Mouse (Mus musculus) MEL (cell line): ENCODE results near the gene Mrpl38. TPM values are rescaled to one million over a fixed set of nuclear protein-coding genes. Genes with fewer than 3 reads are reported as not detected.
A peak's percentile ranks its signal among the peaks of the same experiment; 100 is the strongest.

Experiments used
- DNase-seq: peaks from one replicate; pipeline ENCODE4 v3.0.0; 2011; ENCODE audit warnings: low read depth, low spot score
- H3K27ac ChIP-seq: 2 replicates; pipeline ENCODE4 v1.5.1; 2012; ENCODE audit warnings: low read depth, mild to moderate bottlenecking, control low read depth, low read length, moderate library complexity; ENCODE audit not compliant: control insufficient read depth
- H3K27me3 ChIP-seq, 2 experiments: fragments of 150-350 bp in 1 of 2; sonication (generic) in 1 of 2; 2 replicates each; pipeline ENCODE4 v1.6.1; 2012; ENCODE audit warnings: low read length in 2 of 2, mild to moderate bottlenecking in 2 of 2, improper control_type of control experiment in 1 of 2, moderate library complexity in 1 of 2; ENCODE audit not compliant: insufficient read depth in 2 of 2, control insufficient read depth in 1 of 2
- H3K36me3 ChIP-seq, 2 experiments: 2 replicates each; pipeline ENCODE4 v1.6.1; 2012 to 2014; ENCODE audit warnings: low read length in 2 of 2, improper control_type of control experiment in 1 of 2, inconsistent platforms in 1 of 2, mild to moderate bottlenecking in 1 of 2; ENCODE audit not compliant: insufficient read depth in 2 of 2, control insufficient read depth in 1 of 2
- H3K4me1 ChIP-seq, 2 experiments: fragments of 150-350 bp in 1 of 2; sonication (generic) in 1 of 2; 2 replicates each; pipeline ENCODE4 v1.6.1; 2012; ENCODE audit warnings: low read length in 2 of 2, improper control_type of control experiment in 1 of 2, mild to moderate bottlenecking in 1 of 2; ENCODE audit not compliant: insufficient read depth in 2 of 2, control insufficient read depth in 1 of 2
- H3K4me3 ChIP-seq, 2 experiments: fragments of 150-350 bp in 1 of 2; sonication (generic) in 1 of 2; 2 replicates each; pipeline ENCODE4 v1.5.1; 2012; ENCODE audit warnings: low read depth in 2 of 2, low read length in 2 of 2, mild to moderate bottlenecking in 2 of 2, moderate library complexity in 2 of 2, control low read depth in 1 of 2, improper control_type of control experiment in 1 of 2; ENCODE audit not compliant: control insufficient read depth in 1 of 2, insufficient read depth in 1 of 2
- H3K79me2 ChIP-seq: 2 replicates; pipeline ENCODE4 v1.6.1; 2012; ENCODE audit warnings: mild to moderate bottlenecking, low read length, moderate library complexity; ENCODE audit not compliant: control insufficient read depth, poor library complexity, insufficient read depth
- H3K9ac ChIP-seq: 2 replicates; pipeline ENCODE4 v1.6.1; 2012; ENCODE audit warnings: low read depth, mild to moderate bottlenecking, control low read depth, low read length, moderate library complexity; ENCODE audit not compliant: control insufficient read depth, poor library complexity, severe bottlenecking
- H3K9me3 ChIP-seq: fragments of 150-350 bp; sonication (generic); replicated peaks from 2 replicates; pipeline ENCODE4 v1.6.1; 2012; ENCODE audit warnings: mild to moderate bottlenecking, low read length, improper control_type of control experiment, moderate library complexity; ENCODE audit not compliant: insufficient read depth
- CHD1 ChIP-seq: IDR thresholded peaks from 2 replicates; pipeline ENCODE4 v1.6.1; 2012; ENCODE audit warnings: low read depth, mild to moderate bottlenecking, inconsistent platforms, low read length, improper control_type of control experiment
- CHD2 ChIP-seq: IDR thresholded peaks from 2 replicates; pipeline ENCODE4 v1.6.1; 2011; ENCODE audit warnings: low read length, improper control_type of control experiment
- E2F4 ChIP-seq: IDR thresholded peaks from 2 replicates; pipeline ENCODE4 v1.6.1; 2011; ENCODE audit warnings: low read depth, low read length, improper control_type of control experiment, borderline replicate concordance
- ELF1 ChIP-seq: IDR thresholded peaks from 2 replicates; pipeline ENCODE4 v1.6.1; 2014; ENCODE audit warnings: low read depth, mild to moderate bottlenecking, inconsistent platforms, low read length, improper control_type of control experiment, moderate library complexity
- ETS1 ChIP-seq: IDR thresholded peaks from 2 replicates; pipeline ENCODE4 v1.6.1; 2012; ENCODE audit warnings: low read depth, mild to moderate bottlenecking, inconsistent platforms, low read length, improper control_type of control experiment, moderate library complexity
- GABPA ChIP-seq: IDR thresholded peaks from 2 replicates; pipeline ENCODE4 v1.6.1; 2012; ENCODE audit warnings: low read depth, mild to moderate bottlenecking, inconsistent platforms, low read length, improper control_type of control experiment, moderate library complexity
- GATA1 ChIP-seq: IDR thresholded peaks from 2 replicates; pipeline ENCODE4 v1.6.1; 2011; ENCODE audit warnings: low read depth, low read length, improper control_type of control experiment
- HCFC1 ChIP-seq: IDR thresholded peaks from 2 replicates; pipeline ENCODE4 v1.6.1; 2012; ENCODE audit warnings: low read depth, mild to moderate bottlenecking, inconsistent platforms, low read length, improper control_type of control experiment, moderate library complexity
- JUND ChIP-seq: IDR thresholded peaks from 2 replicates; pipeline ENCODE4 v1.6.1; 2011; ENCODE audit warnings: low read depth, mild to moderate bottlenecking, improper control_type of control experiment, low read length
- KAT2A ChIP-seq: conservative IDR thresholded peaks from 2 replicates; pipeline ENCODE4 v1.6.1; 2012; ENCODE audit warnings: low read depth, low read length, improper control_type of control experiment, inconsistent platforms
- MAFK ChIP-seq: IDR thresholded peaks from 2 replicates; pipeline ENCODE4 v1.6.1; 2011; ENCODE audit warnings: low read depth, mild to moderate bottlenecking, low read length, improper control_type of control experiment, borderline replicate concordance
- MAX ChIP-seq: IDR thresholded peaks from 2 replicates; pipeline ENCODE4 v1.6.1; 2011; ENCODE audit warnings: low read length, improper control_type of control experiment
- MAZ ChIP-seq: IDR thresholded peaks from 2 replicates; pipeline ENCODE4 v1.6.1; 2012; ENCODE audit warnings: low read depth, mild to moderate bottlenecking, inconsistent platforms, low read length, improper control_type of control experiment
- MEF2A ChIP-seq: IDR thresholded peaks from 2 replicates; pipeline ENCODE4 v1.6.1; 2014; ENCODE audit warnings: low read depth, mild to moderate bottlenecking, inconsistent platforms, low read length, improper control_type of control experiment; ENCODE audit not compliant: poor library complexity, insufficient replicate concordance, severe bottlenecking; ENCODE audit errors: extremely low read depth
- MXI1 ChIP-seq: IDR thresholded peaks from 2 replicates; pipeline ENCODE4 v1.6.1; 2011; ENCODE audit warnings: mild to moderate bottlenecking, low read depth, low read length, improper control_type of control experiment
- MYB ChIP-seq: IDR thresholded peaks from 2 replicates; pipeline ENCODE4 v1.6.1; 2011; ENCODE audit warnings: mild to moderate bottlenecking, low read depth, low read length, improper control_type of control experiment
- MYC ChIP-seq: IDR thresholded peaks from 2 replicates; pipeline ENCODE4 v1.6.1; 2011; ENCODE audit warnings: low read depth, mild to moderate bottlenecking, low read length, improper control_type of control experiment, moderate library complexity
- NELFE ChIP-seq: IDR thresholded peaks from 2 replicates; pipeline ENCODE4 v1.6.1; 2011; ENCODE audit warnings: low read depth, low read length, improper control_type of control experiment
- POLR2A ChIP-seq, 2 experiments: IDR thresholded peaks; 2 replicates each; pipeline ENCODE4 v1.6.1; 2011 to 2012; ENCODE audit warnings: low read length in 2 of 2, mild to moderate bottlenecking in 2 of 2, control low read depth in 1 of 2, improper control_type of control experiment in 1 of 2, low read depth in 1 of 2, moderate library complexity in 1 of 2; ENCODE audit not compliant: control insufficient read depth in 1 of 2, insufficient read depth in 1 of 2, poor library complexity in 1 of 2
- POLR2AphosphoS2 ChIP-seq: IDR thresholded peaks from 2 replicates; pipeline ENCODE4 v1.6.1; 2011; ENCODE audit warnings: low read length, improper control_type of control experiment
- RAD21 ChIP-seq: IDR thresholded peaks from 2 replicates; pipeline ENCODE4 v1.6.1; 2011; ENCODE audit warnings: mild to moderate bottlenecking, low read depth, low read length, improper control_type of control experiment
- SMC3 ChIP-seq: IDR thresholded peaks from 2 replicates; pipeline ENCODE4 v1.6.1; 2011; ENCODE audit warnings: low read depth, low read length, improper control_type of control experiment
- TCF12 ChIP-seq: IDR thresholded peaks from 2 replicates; pipeline ENCODE4 v1.6.1; 2014; ENCODE audit warnings: low read depth, mild to moderate bottlenecking, inconsistent platforms, low read length, improper control_type of control experiment, moderate library complexity
- ZC3H11A ChIP-seq: IDR thresholded peaks from 2 replicates; pipeline ENCODE4 v1.6.1; 2012; ENCODE audit warnings: low read depth, mild to moderate bottlenecking, inconsistent platforms, low read length, improper control_type of control experiment
- ZKSCAN1 ChIP-seq: IDR thresholded peaks from 2 replicates; pipeline ENCODE4 v1.6.1; 2012; ENCODE audit warnings: low read depth, mild to moderate bottlenecking, inconsistent platforms, low read length, improper control_type of control experiment, moderate library complexity
- ZMIZ1 ChIP-seq: IDR thresholded peaks from 2 replicates; pipeline ENCODE4 v1.6.1; 2012; ENCODE audit warnings: low read depth, mild to moderate bottlenecking, inconsistent platforms, low read length, improper control_type of control experiment, moderate library complexity
- polyA plus RNA-seq, 2 experiments: library from polyadenylated mRNA; stranded (reverse) in 1 of 2; unstranded in 1 of 2; fragments of >175 nt in 1 of 2; fragments of >200 nt in 1 of 2; gene quantifications; 2 replicates each; pipeline versions ENCODE4 v1.2.1 to v1.2.4; 2012; ENCODE audit warnings: low replicate concordance in 2 of 2, low read depth in 1 of 2; ENCODE audit not compliant: insufficient read length in 2 of 2, insufficient read depth in 1 of 2, missing spikeins in 1 of 2
- total RNA-seq: library from RNA; depleted of rRNA; stranded (reverse); fragments of 300-350 nt; gene quantifications from 2 replicates; pipeline ENCODE4 v1.2.3, GENCODE M21; 2012

Gene Mrpl38
- total and polyA plus RNA-seq, 3 experiments, result 105 to 157 TPM; not detected in 1

DNA sequence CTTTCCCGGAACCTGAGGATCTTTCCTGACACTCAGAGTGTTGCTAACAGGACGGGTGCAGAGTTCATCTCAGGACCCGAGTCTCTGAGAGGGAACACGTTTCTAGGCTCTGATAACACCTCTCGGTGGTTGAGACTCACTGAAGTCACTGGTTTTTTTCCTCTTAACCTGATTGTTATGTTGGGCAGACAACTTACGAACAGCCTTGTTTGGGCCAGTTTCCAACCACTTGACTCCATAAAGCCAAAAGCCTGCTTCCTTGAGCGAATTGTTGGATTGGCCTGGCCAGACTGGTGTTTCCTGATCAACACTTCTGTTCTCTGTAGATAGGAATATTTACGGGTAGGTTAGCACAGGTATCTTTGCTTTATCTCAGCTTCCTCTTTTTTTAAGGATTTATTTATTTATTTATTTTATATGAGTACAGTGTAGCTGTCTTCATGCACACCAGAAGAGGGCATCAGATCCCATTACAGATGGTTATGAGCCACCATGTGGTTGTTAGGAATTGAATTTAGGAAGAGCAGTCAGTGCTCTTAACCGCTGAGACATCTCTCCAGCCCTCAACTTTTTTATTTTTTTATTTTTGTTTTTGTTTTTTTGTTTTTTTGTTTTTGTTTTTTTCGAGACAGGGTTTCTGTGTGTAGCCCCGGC lies 49.8 kb downstream of the Mrpl38 start (continued):
- TF ChIP-seq POLR2A (IDR thresholded peaks at IDR 0.05; ENCODE audit: control insufficient read depth in 1 of 2, insufficient read depth in 1 of 2, low read depth in 1 of 2, low read length in 2 of 2, poor library complexity in 1 of 2), result peak in 1 of 2 experiments; percentile 28; a peak in 1 of 4 replicates
- peak; percentile 93 for TF ChIP-seq ETS1
- no peak; the same call in 1 of the 2 replicates for TF ChIP-seq ELF1
- TF ChIP-seq MYC, result peak; percentile 55; the same call in 1 of the 2 replicates
- TF ChIP-seq RAD21, result peak; percentile 5; the same call in 1 of the 2 replicates
- no peak; the same call in 1 of the 2 replicates for TF ChIP-seq MAFK
- TF ChIP-seq ZKSCAN1, result no peak
- TF ChIP-seq GATA1, result peak; percentile 97
- peak; percentile 54; the same call in 1 of the 2 replicates for TF ChIP-seq MXI1
- TF ChIP-seq TCF12, result peak; percentile 97
- no peak for TF ChIP-seq NELFE
- TF ChIP-seq MEF2A, result no peak

DNA sequence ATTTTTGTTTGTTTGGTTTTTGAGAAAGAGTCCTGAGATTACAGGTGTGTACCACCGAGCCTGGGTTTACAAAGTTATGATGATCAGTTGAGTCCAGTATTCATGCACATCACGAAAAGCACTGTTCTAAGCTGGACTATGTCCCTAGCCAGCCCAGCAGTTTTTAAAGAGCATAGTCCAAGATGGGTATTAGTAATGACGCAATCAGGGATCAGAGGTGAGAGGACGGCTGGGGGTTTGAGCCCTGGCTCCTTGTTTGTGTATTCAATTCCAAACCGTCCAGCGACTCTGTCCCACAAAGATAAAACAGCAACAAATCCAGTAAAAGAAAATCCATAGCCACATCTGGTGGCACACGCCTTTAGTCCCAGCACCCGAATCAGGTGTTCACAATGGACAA lies 50.5 kb downstream of the Mrpl38 start:
- H3K27ac ChIP-seq, result peak overlapping the region; percentile 93

DNA sequence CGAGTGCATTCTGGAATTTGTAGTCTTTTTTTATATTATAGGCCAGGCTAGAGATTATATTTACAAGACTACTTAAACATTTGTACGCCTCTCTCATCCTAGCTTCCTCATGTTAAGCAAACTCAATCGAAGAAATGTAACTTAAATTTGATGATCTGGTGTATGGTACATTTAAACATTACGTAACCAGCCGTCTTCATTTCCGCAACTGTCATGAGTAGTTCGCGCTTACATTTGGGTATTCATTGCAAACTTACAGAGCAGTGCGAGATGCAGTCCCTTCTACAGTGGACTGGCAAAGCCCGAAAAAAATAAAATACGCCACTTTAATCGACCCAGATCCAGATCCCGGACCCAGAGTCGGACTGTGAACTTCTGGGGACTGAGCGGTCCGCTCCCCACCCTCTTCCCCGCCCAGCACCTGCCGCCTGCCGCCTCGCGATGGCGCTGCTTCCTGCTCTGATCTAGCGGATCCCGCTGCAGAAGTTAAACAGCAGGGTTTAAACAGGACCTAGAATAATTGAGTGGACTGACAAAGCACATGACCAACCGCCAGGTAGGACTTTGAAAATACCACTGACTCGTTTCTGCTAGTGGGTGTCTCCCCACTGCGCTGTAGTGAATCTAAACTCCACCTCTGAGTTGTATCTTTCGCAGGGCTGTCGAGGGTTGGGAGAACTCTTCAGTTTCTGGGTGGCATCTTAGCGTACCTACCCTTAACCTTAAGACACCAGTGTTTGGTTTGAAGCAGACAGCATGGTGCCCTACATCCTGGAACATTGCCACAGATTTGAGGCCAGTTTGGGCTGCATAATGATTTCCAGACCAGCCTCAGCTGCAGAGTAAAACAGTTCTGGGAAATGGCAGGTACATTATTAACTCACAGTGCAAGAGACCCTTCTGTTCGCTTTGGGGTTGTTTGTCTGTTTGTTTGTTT lies 51.2 kb downstream of the Mrpl38 start:
- Histone ChIP-seq H3K27me3 (no peaks in the 10 kb centered on the region), H3K4me3 (peak overlapping the region; percentile 53 to 78), H3K36me3 (peaks cover 0 to 36% of the 10 kb centered on the region in 2 experiments; a peak in 2 of 4 replicates), H3K79me2 (peaks cover 9% of the 10 kb centered on the region), H3K9ac (peak overlapping the region; percentile 86), H3K27ac (peak overlapping the region; percentile 93), H3K4me1 (peaks cover 10 to 39% of the 10 kb centered on the region in 2 experiments), H3K9me3 (no peaks in the 10 kb centered on the region)
- DNase-seq, result peak; percentile 96
- TF ChIP-seq CHD2 (no peak), POLR2AphosphoS2 (no peak), GATA1 (no peak), SMC3 (peak; percentile 64), MYC (peak; percentile 62; the same call in 1 of the 2 replicates), MXI1 (peak; percentile 81), ZC3H11A (peak; percentile 62), ZMIZ1 (no peak), ELF1 (peak; percentile 54), E2F4 (no peak), NELFE (peak; percentile 72), MAZ (peak; percentile 94; the same call in 1 of the 2 replicates), GABPA (no peak), JUND (no peak), KAT2A (no peak), HCFC1 (no peak; the same call in 1 of the 2 replicates)

More for the DNA sequence above, 50.5 kb downstream of the Mrpl38 start:
- Histone ChIP-seq H3K9me3 (no peaks in the 10 kb centered on the region), H3K79me2 (peaks cover 9% of the 10 kb centered on the region), H3K36me3 (peaks cover 0 to 37% of the 10 kb centered on the region in 2 experiments; a peak in 2 of 4 replicates), H3K4me1 (peaks cover 10 to 39% of the 10 kb centered on the region in 2 experiments), H3K4me3 (peak overlapping the region; percentile 53 to 78; a peak in 3 of 4 replicates), H3K27me3 (no peaks in the 10 kb centered on the region), H3K9ac (peak overlapping the region; percentile 86)
- no peak for DNase-seq
- no peak for TF ChIP-seq ELF1
- TF ChIP-seq E2F4, result 0 out of 2 replicates have a peak, but pooled peaks have one; percentile 32
- peak; percentile 26; the same call in 1 of the 2 replicates for TF ChIP-seq MYB
- TF ChIP-seq CHD1, result peak; percentile 77; the same call in 1 of the 2 replicates
- no peak for TF ChIP-seq MAX
- no peak for TF ChIP-seq GABPA
